Mouse (Mus musculus) kidney, embryonic 16.5 days (tissue): ENCODE results near the gene Ap2s1. TPM values are rescaled to one million over a fixed set of nuclear protein-coding genes. Genes with fewer than 3 reads are reported as not detected.

ENCODE experiments used
- ATAC-seq: fragments of 200-750 bp; cut with Nextera tagmentation; 2 replicates; pipeline ENCODE4 v1.8.0; 2017; ENCODE audit warnings: moderate TSS enrichment; ENCODE audit not compliant: low FRiP score, low TSS enrichment
- H3K27ac ChIP-seq: fragments of 300-500 bp; sonication (generic); 2 replicates; pipeline ENCODE4 v1.5.1; 2014; ENCODE audit warnings: low read length
- H3K27me3 ChIP-seq: fragments of 300-500 bp; sonication (generic); 2 replicates; pipeline ENCODE4 v1.6.1; 2014; ENCODE audit warnings: low read length, control low read depth, mixed read lengths; ENCODE audit not compliant: insufficient read depth
- H3K36me3 ChIP-seq: fragments of 300-500 bp; sonication (generic); 2 replicates; pipeline ENCODE4 v1.6.1; 2014; ENCODE audit warnings: low read length, control low read depth, mixed read lengths; ENCODE audit not compliant: insufficient read depth
- H3K4me1 ChIP-seq: fragments of 300-500 bp; sonication (generic); 2 replicates; pipeline ENCODE4 v1.6.1; 2014; ENCODE audit warnings: low read length, control low read depth, mixed read lengths; ENCODE audit not compliant: insufficient read depth
- H3K4me2 ChIP-seq: fragments of 300-500 bp; sonication (generic); replicated peaks from 2 replicates; pipeline ENCODE4 v1.6.1; 2014; ENCODE audit warnings: low read depth, low read length
- H3K4me3 ChIP-seq: fragments of 300-500 bp; sonication (generic); 2 replicates; pipeline ENCODE4 v1.5.1; 2014; ENCODE audit warnings: mild to moderate bottlenecking, low read length
- H3K9ac ChIP-seq: fragments of 300-500 bp; sonication (generic); replicated peaks from 2 replicates; pipeline ENCODE4 v1.6.1; 2014; ENCODE audit warnings: low read length
- H3K9me3 ChIP-seq: fragments of 300-500 bp; sonication (generic); 2 replicates; pipeline ENCODE4 v1.6.1; 2016; ENCODE audit warnings: low read length, control low read depth
- WGBS: fragments of 180-500 bp; shearing (Covaris S2); extraction: QIAGEN DNeasy Blood & Tissue Kit; methylation state at CpG from one replicate; pipeline ENCODE4 v1.1.7; 2014; 5-methylcytosine and 5-hydroxymethylcytosine counted together
- polyA plus RNA-seq: library from polyadenylated mRNA; unstranded; fragments of >200 nt; fragmentation: Nextera tagmentation; extraction: Ambion mirVana; gene quantifications from 2 replicates; pipeline ENCODE4 v1.2.1, GENCODE M21; 2015

Gene Ap2s1
- polyA plus RNA-seq, 1 experiment from 2014 or later = 282 TPM

DNA sequence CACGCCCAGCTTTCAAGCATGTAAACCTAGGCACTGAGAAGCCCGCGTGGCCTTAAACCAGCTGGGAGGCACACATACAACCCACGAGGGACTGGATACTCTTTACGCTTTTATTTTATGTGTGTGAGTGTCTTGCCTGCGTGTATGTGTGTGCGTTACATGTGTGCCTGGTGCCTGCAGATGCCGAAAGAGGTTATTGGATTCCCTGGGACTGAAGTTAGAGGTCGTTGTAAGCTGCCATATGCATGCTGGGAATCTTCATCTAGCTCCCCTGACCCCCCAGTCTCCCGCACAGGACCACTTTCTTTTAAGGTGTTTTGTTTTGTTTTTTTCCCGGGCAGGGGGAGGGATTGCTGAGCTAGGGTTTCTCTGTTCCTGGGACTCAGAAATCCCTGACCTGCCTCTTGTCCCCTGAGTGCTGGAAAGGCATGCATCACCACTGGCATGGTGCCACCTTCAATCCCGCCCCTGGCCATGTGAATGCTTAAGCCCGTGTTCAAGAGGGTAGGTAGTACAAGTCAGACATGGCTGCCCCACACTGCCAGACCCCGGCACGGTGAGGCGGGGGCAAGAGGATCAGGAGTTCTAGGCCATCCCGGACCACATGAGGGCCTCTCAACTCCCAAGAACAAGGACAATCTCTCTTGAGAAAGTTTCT, 45.7 kb downstream of the Ap2s1 start:
- Histone ChIP-seq H3K9me3 (no peaks in the 10 kb centered on the region), H3K27ac (peak overlapping the region; percentile 48), H3K9ac (peak overlapping the region; percentile 84), H3K27me3 (no peaks in the 10 kb centered on the region), H3K4me1 (peaks cover 30% of the 10 kb centered on the region), H3K4me3 (peak overlapping the region; percentile 74), H3K36me3 (peaks cover 8% of the 10 kb centered on the region), H3K4me2 (peak overlapping the region; percentile 98)
- no peak for ATAC-seq
- 38% methylated on average over 17 of the region's 17 CpGs for WGBS

DNA sequence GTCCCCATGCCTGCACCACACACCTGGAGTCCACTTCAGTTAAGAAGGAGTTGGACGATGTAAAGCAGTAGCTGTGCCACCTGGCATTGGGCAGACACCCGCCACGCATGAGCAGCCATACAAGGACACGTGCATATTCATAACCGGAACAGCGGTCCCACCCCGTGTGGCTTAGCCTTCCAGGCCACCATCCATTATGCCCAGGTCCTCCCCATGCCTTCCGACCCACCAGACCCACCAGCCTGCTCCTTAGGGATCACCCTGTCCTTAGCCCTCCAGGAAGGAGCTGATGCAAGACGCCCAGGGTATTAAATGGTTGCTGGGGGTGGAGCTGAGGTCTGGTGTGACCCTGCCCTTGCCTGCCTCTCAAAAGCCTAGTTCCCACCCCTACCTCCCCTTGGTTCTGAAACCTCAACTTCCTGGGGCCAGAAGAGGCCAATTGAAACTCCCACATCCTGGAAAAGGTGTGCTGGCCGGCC, 46.3 kb downstream of the Ap2s1 start:
- ATAC-seq = peak; percentile 20
- H3K4me3 ChIP-seq = peak overlapping the region; percentile 74
- peak overlapping the region; percentile 48; the same call in 1 of the 2 replicates for H3K27ac ChIP-seq
- H3K4me2 ChIP-seq = peak overlapping the region; percentile 98
- H3K27me3 ChIP-seq = no peaks in the 10 kb centered on the region
- H3K4me1 ChIP-seq = peaks cover 30% of the 10 kb centered on the region
- H3K9ac ChIP-seq = peak overlapping the region; percentile 84; the same call in 1 of the 2 replicates
- WGBS = 36% methylated on average over 10 of the region's 10 CpGs
- H3K36me3 ChIP-seq = peaks cover 8% of the 10 kb centered on the region
- H3K9me3 ChIP-seq = no peaks in the 10 kb centered on the region

DNA sequence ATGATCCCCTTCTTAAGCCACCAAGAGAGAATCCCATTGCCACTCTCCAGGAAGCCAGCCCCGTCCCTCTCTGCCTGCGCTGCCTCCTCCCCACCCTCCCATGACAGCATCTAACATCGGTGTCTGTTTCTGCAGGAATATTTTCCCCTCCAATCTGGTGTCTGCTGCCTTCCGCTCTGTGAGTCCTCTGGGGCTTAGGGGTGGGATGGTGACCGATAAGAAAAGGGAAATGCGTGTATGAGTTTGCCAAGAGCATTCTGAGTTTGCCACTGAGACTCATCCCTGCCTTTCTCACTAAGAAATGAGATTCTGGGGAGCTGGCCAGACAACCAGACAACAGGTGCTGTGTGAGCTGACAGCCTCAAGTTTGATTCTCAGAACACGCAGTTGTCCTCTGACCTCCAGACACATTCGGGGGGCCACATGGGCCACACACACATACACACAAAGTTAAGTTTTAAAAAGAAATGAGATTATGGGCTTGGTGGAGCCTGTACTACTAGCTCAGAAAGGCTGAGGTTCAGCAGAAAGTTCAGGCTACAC, 47.4 kb downstream of the Ap2s1 start:
- no peak for ATAC-seq

DNA sequence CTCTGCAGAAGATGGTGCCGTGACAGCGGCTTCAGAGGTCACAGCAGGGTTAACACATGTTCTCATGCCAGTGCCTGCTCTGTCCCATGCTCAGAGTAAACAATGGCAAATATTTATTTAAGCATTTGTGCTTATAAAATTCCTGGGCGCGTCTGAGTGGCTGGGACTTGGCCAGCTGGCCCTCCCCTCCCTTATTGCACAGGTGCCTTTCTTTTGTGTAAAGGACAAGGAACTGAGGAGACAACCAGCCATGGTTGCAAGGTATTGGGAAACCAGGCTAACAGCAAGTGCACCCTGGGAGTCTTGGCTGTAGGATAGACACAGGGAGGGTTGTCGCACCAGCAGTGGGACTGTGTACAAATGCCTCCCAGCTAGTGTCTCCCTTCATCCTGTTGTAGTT, 54.1 kb downstream of the Ap2s1 start:
- peaks cover 22% of the 10 kb centered on the region for H3K36me3 ChIP-seq
- H3K27me3 ChIP-seq = no peaks in the 10 kb centered on the region
- H3K4me1 ChIP-seq = no peaks in the 10 kb centered on the region
- no peak overlapping the region for H3K27ac ChIP-seq
- ATAC-seq = no peak
- H3K4me2 ChIP-seq = no peak overlapping the region
- WGBS = 64% methylated on average over 5 of the region's 5 CpGs
- no peaks in the 10 kb centered on the region for H3K9me3 ChIP-seq
- no peak overlapping the region for H3K9ac ChIP-seq
- no peak overlapping the region for H3K4me3 ChIP-seq

More for the DNA sequence above, 47.4 kb downstream of the Ap2s1 start:
- no peak overlapping the region for H3K4me3 ChIP-seq
- no peak overlapping the region for H3K9ac ChIP-seq
- H3K9me3 ChIP-seq = no peaks in the 10 kb centered on the region
- no peaks in the 10 kb centered on the region for H3K27me3 ChIP-seq
- H3K4me1 ChIP-seq = peaks cover 30% of the 10 kb centered on the region
- WGBS = 77% methylated on average over 8 of the region's 8 CpGs
- H3K27ac ChIP-seq = no peak overlapping the region
- peaks cover 10% of the 10 kb centered on the region for H3K36me3 ChIP-seq
- H3K4me2 ChIP-seq = no peak overlapping the region

DNA sequence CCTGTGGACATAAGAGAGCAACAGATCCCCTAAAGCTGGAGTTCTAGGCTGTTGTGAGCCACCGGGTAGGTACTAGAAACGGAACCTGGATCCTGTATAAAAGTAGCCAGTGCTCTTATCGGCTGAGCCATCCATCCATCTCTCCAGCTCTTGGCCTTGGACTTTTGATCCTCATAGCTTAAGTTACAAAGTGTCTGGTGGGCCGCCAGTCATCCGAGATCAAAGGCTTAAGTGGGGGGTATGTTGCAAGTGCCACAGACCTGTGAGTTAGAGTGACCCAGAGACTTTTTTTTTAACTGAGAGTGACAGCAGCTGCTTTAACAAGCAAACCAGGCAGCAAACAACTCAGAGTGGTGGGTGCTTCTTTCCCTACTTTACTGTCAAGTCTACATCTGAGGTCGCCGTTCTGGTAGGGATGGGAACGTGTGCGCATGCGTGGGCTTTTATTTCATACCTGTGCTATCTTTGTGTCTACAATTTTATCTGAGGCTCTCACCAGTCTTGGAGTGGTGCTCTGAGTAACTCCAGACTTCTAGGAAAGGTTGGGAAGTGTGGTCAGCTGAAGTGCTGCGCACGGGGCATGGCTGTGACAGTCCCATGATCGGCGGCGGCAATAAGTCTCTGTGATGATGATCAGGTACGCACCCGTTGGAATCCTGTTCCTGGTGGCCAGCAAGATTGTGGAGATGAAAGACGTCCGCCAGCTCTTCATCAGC, 55.0 kb downstream of the Ap2s1 start:
- Histone ChIP-seq H3K4me2 (no peak overlapping the region), H3K27ac (no peak overlapping the region), H3K9me3 (no peaks in the 10 kb centered on the region), H3K9ac (no peak overlapping the region), H3K4me3 (no peak overlapping the region), H3K4me1 (no peaks in the 10 kb centered on the region), H3K27me3 (no peaks in the 10 kb centered on the region), H3K36me3 (peaks cover 18% of the 10 kb centered on the region)
- no peak for ATAC-seq
- WGBS = 78% methylated on average over 19 of the region's 19 CpGs

DNA sequence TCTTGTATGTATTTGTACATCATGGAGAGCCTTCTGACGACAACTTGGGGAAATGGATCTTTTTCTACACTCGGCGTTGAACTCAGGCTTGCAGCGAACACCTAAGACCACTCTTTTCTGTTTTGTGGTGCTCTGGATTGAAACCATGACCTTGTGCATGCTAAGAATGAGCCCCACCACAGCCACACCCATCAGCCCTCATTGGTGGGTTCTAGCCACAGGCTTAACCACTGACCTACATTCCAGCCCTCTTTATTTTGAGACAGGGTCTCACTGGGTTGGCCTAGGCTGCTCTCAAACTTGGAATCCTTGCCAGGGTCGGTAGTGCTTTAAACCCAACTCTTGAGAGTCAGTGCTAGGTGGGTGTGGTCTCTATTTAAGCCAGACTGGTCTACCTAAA, 56.7 kb downstream of the Ap2s1 start:
- Histone ChIP-seq H3K9me3 (no peaks in the 10 kb centered on the region), H3K4me3 (no peak overlapping the region), H3K36me3 (peaks cover 18% of the 10 kb centered on the region), H3K4me2 (no peak overlapping the region), H3K4me1 (no peaks in the 10 kb centered on the region), H3K9ac (no peak overlapping the region), H3K27ac (no peak overlapping the region), H3K27me3 (no peaks in the 10 kb centered on the region)
- ATAC-seq = no peak
- 89% methylated on average over 5 of the region's 5 CpGs for WGBS

Other genes with a start within 250 kb of the Ap2s1 start
- gene Arhgap35, start 123.4 kb upstream of the Ap2s1 start, polyA plus RNA-seq = 17.3 and 18.9 TPM in 2 replicates
- not detected in 2 replicates for gene Ceacam15, start 62.7 kb upstream of the Ap2s1 start, polyA plus RNA-seq
- gene Ceacam9, start 16.5 kb upstream of the Ap2s1 start, polyA plus RNA-seq = not detected in 2 replicates
- gene Slc1a5, start 42.9 kb downstream of the Ap2s1 start, polyA plus RNA-seq = 49.2 and 51.0 TPM in 2 replicates
- 98.4 and 111 TPM in 2 replicates for gene Strn4, start 77.5 kb downstream of the Ap2s1 start, polyA plus RNA-seq
- gene Fkrp, start 78.3 kb downstream of the Ap2s1 start, polyA plus RNA-seq = 36.3 and 36.6 TPM in 2 replicates
- gene Prkd2, start 104.5 kb downstream of the Ap2s1 start, polyA plus RNA-seq = 16.2 and 17.8 TPM in 2 replicates
- 2.0 and 2.1 TPM in 2 replicates for gene Dact3, start 136.9 kb downstream of the Ap2s1 start, polyA plus RNA-seq
- 7.7 and 10.5 TPM in 2 replicates for gene Gng8, start 153.4 kb downstream of the Ap2s1 start, polyA plus RNA-seq
- gene Ptgir, start 168.1 kb downstream of the Ap2s1 start, polyA plus RNA-seq = 1.9 and 2.6 TPM in 2 replicates
- 145 and 154 TPM in 2 replicates for gene Calm3, start 185.7 kb downstream of the Ap2s1 start, polyA plus RNA-seq
- 7.4 and 7.5 TPM in 2 replicates for gene Pnmal2, start 206.3 kb downstream of the Ap2s1 start, polyA plus RNA-seq
- gene Pnmal1, start 221.3 kb downstream of the Ap2s1 start, polyA plus RNA-seq = 0.62 and 0.65 TPM in 2 replicates
- 0.20 and 0.26 TPM in 2 replicates for gene Gm42372, start 244.7 kb downstream of the Ap2s1 start, polyA plus RNA-seq